Mouse (Mus musculus) bone marrow, adult 2 months (tissue): ENCODE results near the gene Tspan5. TPM values are rescaled to one million over a fixed set of nuclear protein-coding genes. Genes with fewer than 3 reads are reported as not detected.

Source experiments
- H3K27ac ChIP-seq: fragments of 200-500 bp; 2 replicates; pipeline ENCODE4 v1.5.1; 2012; ENCODE audit warnings: low read depth, mild to moderate bottlenecking, control low read depth, inconsistent platforms, low read length; ENCODE audit not compliant: control insufficient read depth, poor library complexity, insufficient read depth
- H3K4me1 ChIP-seq: fragments of 200-500 bp; 2 replicates; pipeline ENCODE4 v1.6.1; 2011; ENCODE audit warnings: low read length; ENCODE audit not compliant: control insufficient read depth, insufficient read depth
- H3K4me3 ChIP-seq: fragments of 200-500 bp; replicated peaks from 2 replicates; pipeline ENCODE3; 2011; ENCODE audit warnings: mild to moderate bottlenecking, low read depth, low read length, control low read depth; ENCODE audit not compliant: control insufficient read depth
- CTCF ChIP-seq: fragments of 200-500 bp; IDR thresholded peaks from 2 replicates; pipeline ENCODE4 v1.5.1; 2011; ENCODE audit warnings: low read length, control low read depth; ENCODE audit not compliant: control insufficient read depth, insufficient read depth
- POLR2A ChIP-seq: fragments of 200-500 bp; IDR thresholded peaks from 2 replicates; pipeline ENCODE4 v1.6.1; 2011; ENCODE audit warnings: low read depth, mild to moderate bottlenecking, control low read depth, low read length, borderline replicate concordance; ENCODE audit not compliant: control insufficient read depth
- WGBS: fragments of 180-500 bp; shearing (Covaris S2); methylation state at CpG from one replicate; pipeline ENCODE4 v1.1.7; 2018; 5-methylcytosine and 5-hydroxymethylcytosine counted together
- polyA plus RNA-seq: library from polyadenylated mRNA; stranded (reverse); fragments of >200 nt; gene quantifications from 2 replicates; pipeline ENCODE4 v1.2.4, GENCODE M21; 2011; ENCODE audit warnings: low replicate concordance; ENCODE audit not compliant: missing spikeins, insufficient read depth, insufficient read length

Gene Tspan5
- polyA plus RNA-seq, 1 experiment: 8.3 TPM

DNA sequence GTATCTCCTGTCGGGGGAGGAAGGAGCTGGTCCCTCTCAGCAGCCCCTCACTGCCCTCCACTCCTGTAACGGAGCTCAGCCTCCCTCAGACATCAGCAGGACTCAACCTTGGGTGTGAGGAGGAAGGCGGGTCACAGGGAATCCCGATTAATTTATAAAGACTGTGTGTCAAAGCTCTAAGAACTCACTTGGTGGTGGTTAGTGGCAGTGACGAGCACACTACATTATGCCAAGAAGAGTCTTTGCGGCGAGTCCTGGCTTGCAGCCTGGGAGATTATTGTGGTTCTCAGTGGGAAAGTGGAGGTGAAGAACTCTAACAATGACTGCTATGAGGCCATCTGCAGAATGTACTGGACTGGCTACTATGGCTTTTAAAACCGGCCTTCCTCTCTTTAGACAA, 184.2 kb downstream of the Tspan5 start:
- H3K27ac ChIP-seq: no peak overlapping the region
- no peak overlapping the region for H3K4me3 ChIP-seq
- TF ChIP-seq CTCF: no peak
- no peak for TF ChIP-seq POLR2A
- 87% methylated on average over 8 of the region's 8 CpGs for WGBS
- no peaks in the 10 kb centered on the region for H3K4me1 ChIP-seq

DNA sequence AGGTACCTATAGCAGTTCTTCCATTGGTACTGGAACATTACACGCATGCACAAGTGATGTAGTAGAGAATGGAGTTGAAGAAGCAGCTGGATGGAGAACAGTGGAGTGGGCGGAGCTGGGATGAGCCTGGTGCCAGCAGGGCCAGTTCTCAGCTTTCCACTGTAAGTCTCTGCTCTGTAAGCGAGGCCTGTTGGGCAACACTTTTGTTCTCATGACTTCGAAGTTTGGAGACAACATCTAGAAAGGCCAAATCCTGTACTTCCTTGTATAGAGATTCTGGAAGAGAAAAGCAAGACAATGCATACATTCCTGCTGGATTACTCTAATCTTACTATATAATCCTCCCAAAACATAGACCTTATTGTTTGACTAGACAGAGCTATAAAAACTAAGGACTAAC, 185.4 kb downstream of the Tspan5 start:
- TF ChIP-seq POLR2A: no peak
- no peak for TF ChIP-seq CTCF
- Histone ChIP-seq H3K4me1 (no peaks in the 10 kb centered on the region), H3K27ac (no peak overlapping the region), H3K4me3 (no peak overlapping the region)
- WGBS: 87% methylated on average over 4 of the region's 4 CpGs

DNA sequence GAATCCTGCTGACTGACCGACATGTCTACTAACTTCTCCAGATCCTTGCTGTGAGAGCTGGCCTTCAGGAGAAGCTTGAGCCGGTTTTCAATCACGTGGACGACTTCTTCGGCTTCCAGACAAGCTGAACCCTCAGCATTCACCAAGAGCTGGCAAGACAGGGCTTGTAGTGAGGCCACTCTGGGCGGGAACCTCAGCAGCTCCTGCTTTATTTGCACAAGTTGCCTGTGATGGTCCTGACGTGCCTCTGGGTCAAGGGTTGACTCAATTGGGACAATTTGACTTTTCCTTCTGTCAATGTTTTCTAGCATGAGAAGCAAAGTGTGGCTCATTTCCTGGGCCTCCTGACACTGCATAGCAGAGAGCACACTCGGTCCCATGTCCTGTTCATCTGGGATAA, 194.8 kb downstream of the Tspan5 start:
- no peaks in the 10 kb centered on the region for H3K4me1 ChIP-seq
- TF ChIP-seq CTCF (no peak), POLR2A (no peak)
- 85% methylated on average over 8 of the region's 8 CpGs for WGBS
- no peak overlapping the region for H3K4me3 ChIP-seq
- no peak overlapping the region for H3K27ac ChIP-seq

DNA sequence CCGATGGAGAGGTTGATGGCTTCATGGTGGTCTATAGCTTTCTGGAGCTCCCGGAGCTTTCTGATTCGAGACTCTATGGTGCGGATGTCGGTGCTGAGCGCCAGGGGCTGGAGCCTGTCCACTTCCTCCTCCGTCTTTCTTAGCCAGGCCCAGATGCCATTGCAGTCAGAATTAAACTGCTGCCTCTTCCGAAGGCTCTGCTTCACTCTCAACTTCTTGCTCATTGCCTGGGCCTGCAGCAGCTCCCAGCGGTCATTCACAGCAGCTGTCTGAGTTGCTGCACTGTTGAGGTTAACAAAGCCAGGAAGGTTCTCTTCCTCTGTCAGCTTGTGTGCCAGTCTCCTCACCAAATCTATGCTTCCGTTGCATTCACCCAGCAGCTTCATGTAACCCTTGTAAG, 195.2 kb downstream of the Tspan5 start:
- WGBS: 90% methylated on average over 10 of the region's 10 CpGs
- Histone ChIP-seq H3K4me1 (no peaks in the 10 kb centered on the region), H3K4me3 (no peak overlapping the region), H3K27ac (no peak overlapping the region)
- TF ChIP-seq CTCF (no peak), POLR2A (no peak)

DNA sequence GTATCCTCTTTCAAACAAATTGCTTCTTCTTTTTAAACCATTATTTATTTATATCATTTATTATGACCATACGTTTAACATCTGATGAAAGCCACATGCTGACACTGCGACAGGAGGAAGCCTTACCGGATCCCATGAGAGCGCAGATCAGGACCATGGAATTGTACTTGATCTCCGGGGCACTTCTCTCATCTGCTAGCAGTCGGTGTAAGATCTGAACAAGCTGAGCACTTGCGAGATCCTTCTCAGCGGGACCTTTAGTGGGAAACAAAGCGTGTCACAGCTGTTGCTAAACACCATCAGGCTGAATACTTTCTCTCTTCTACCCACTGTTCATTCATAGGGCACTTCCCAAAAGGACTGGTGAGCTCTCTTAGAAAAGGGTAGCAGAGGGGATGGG, 199.6 kb downstream of the Tspan5 start:
- Histone ChIP-seq H3K4me3 (no peak overlapping the region), H3K4me1 (no peaks in the 10 kb centered on the region), H3K27ac (no peak overlapping the region)
- TF ChIP-seq POLR2A (no peak), CTCF (no peak)
- 83% methylated on average over 9 of the region's 9 CpGs for WGBS

DNA sequence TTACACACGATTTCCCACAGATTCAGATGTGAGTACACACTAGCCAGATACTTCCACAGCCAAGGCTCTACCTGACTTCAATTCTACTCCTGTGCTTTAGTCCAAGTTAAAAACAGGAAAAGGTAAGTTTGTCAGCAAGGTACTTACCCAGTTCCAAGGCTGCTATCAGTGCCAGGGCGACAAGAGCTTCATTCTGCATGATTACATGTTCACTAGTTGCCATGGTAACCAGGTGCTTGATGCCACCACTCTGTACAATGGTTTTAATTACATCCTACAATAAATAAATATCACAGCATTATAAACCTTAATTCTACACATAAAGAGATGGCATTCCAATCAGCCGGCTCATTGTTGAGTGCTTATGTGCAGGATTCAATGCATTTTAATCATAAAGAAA, 203.5 kb downstream of the Tspan5 start:
- no peak for TF ChIP-seq CTCF
- no peak for TF ChIP-seq POLR2A
- Histone ChIP-seq H3K4me1 (no peaks in the 10 kb centered on the region), H3K27ac (no peak overlapping the region), H3K4me3 (no peak overlapping the region)
- WGBS: 88% methylated on average over 3 of the region's 3 CpGs

DNA sequence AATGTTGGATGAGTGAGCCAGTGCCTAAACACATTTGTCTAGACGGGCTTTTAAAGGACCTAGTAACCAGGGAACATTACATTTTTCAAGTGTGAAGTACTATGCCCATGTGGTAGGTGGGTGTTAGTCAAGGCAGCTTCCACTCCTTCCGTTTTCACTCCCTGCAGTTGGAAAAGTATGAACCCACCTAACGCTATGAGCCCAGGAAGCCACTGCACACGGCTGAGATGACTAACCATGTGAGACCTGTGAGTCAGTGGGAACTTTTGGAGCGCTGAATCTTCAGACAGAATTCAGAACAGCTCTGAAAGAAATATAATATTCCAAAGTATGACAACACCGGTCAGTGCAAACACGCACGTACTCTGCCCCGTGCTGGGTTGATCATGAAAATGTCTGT, 207.1 kb downstream of the Tspan5 start:
- WGBS: 87% methylated on average over 9 of the region's 9 CpGs

DNA sequence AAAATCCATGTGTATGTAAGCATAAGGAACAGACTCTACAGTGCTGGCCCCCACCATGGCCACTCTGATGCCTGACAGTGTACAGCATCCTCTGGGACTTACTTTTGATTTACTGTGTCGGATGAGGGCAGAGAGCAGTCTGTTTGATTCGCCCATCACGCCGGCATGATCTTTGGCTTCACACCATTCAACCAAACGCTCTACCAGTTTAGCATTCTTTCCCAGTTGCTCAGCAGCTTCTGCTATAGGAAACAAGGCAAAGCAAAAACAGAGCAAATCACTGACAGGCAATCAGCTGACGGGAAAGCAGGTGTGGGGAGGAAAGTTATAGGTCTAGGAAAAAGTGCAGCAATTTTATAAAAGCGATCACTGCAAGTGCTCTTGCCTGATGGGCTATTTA, 213.2 kb downstream of the Tspan5 start:
- no peak for TF ChIP-seq POLR2A
- TF ChIP-seq CTCF: no peak
- WGBS: 95% methylated on average over 7 of the region's 7 CpGs
- Histone ChIP-seq H3K4me1 (no peaks in the 10 kb centered on the region), H3K27ac (no peak overlapping the region), H3K4me3 (no peak overlapping the region)

More for the DNA sequence above, 207.1 kb downstream of the Tspan5 start:
- H3K4me3 ChIP-seq: no peak overlapping the region
- no peaks in the 10 kb centered on the region for H3K4me1 ChIP-seq
- no peak overlapping the region for H3K27ac ChIP-seq
- TF ChIP-seq CTCF: no peak
- TF ChIP-seq POLR2A: no peak

Other genes starting within 250 kb of the Tspan5 start
- gene Eif4e, start 216.0 kb upstream of the Tspan5 start, polyA plus RNA-seq: 77.3 and 78.5 TPM in 2 replicates